15 mouse cellular contexts compared by ENCODE assay signal in genomic region chr15:78153045-78153775, GRCm38 (mm10). TPM values are rescaled to one million over a fixed set of nuclear protein-coding genes. Genes with fewer than 3 reads are reported as not detected.
DNase-seq lines count a peak whose midpoint lies in the region; ATAC-seq lines count a peak whose summit lies in the region.
"Had no signal": no experiment of that assay in that cellular context is flagged by ENCODE, and none has a peak within 500 bp of the region (broad histone marks: within the 10 kb centered on the region; RNA-seq: fewer than 3 reads in every experiment).

No protein-coding gene starts in this region.

- no peak overlapping the region for H3K4me2 ChIP-seq in embryonic facial prominence, embryonic 14.5 days (ENCODE audit: low read depth, low read length)
- H3K4me2 ChIP-seq: embryonic facial prominence, embryonic 15.5 days; limb, embryonic 13.5 days had no signal

- no peaks in the 10 kb centered on the region for H3K27me3 ChIP-seq in embryonic facial prominence, embryonic 14.5 days (replicated peaks; ENCODE audit: control insufficient read depth, insufficient read depth, low read length)
- H3K27me3 ChIP-seq in limb, embryonic 10.5 days (ENCODE audit: low read depth, poor library complexity, severe bottlenecking) = no peaks in the 10 kb centered on the region
- H3K27me3 ChIP-seq: embryonic facial prominence, embryonic 15.5 days; limb, embryonic 13.5 days had no signal

- H3K36me3 ChIP-seq in embryonic facial prominence, embryonic 14.5 days (ENCODE audit: control insufficient read depth, insufficient read depth, low read length) = no peaks in the 10 kb centered on the region
- H3K36me3 ChIP-seq in limb, embryonic 10.5 days = no peaks in the 10 kb centered on the region
- H3K36me3 ChIP-seq: embryonic facial prominence, embryonic 15.5 days; limb, embryonic 13.5 days had no signal

- no peak overlapping the region for H3K27ac ChIP-seq in embryonic facial prominence, embryonic 14.5 days (replicated peaks; ENCODE audit: low read depth, low read length)
- no peak overlapping the region for H3K27ac ChIP-seq in limb, embryonic 10.5 days
- H3K27ac ChIP-seq: embryonic facial prominence, embryonic 15.5 days; limb, embryonic 13.5 days had no signal

- no peaks in the 10 kb centered on the region for H3K4me1 ChIP-seq in embryonic facial prominence, embryonic 14.5 days (ENCODE audit: control insufficient read depth, insufficient read depth, low read length)
- H3K4me1 ChIP-seq in limb, embryonic 10.5 days = no peaks in the 10 kb centered on the region
- H3K4me1 ChIP-seq: embryonic facial prominence, embryonic 15.5 days; limb, embryonic 13.5 days had no signal

- H3K9me3 ChIP-seq in embryonic facial prominence, embryonic 14.5 days (ENCODE audit: control insufficient read depth, low read length) = no peaks in the 10 kb centered on the region
- H3K9me3 ChIP-seq in limb, embryonic 10.5 days (replicated peaks) = no peaks in the 10 kb centered on the region
- H3K9me3 ChIP-seq: embryonic facial prominence, embryonic 15.5 days; limb, embryonic 13.5 days had no signal

- 45% methylated on average over 11 of the region's 11 CpGs for WGBS in embryonic facial prominence, embryonic 14.5 days
- 63% methylated on average over 11 of the region's 11 CpGs for WGBS in limb, embryonic 10.5 days

- peak; percentile 36 for DNase-seq in adrenal gland, postnatal 14 days
- no peak for DNase-seq in adrenal gland, postnatal 25 days
- peak; percentile 25 for DNase-seq in 3T3-L1 (ENCODE audit: low read depth, low spot score)
- peak; percentile 12 for DNase-seq in embryonic facial prominence, embryonic 14.5 days (ENCODE audit: low spot score)
- DNase-seq in limb, embryonic 10.5 days (ENCODE audit: low spot score) = peak; percentile 47
- DNase-seq in lung, postnatal 10 days = no peak
- DNase-seq in right cerebral cortex, adult 18-20 months = no peak
- DNase-seq: cerebellum, adult 8-10 months; heart, postnatal 10 days had no signal

- ATAC-seq in embryonic facial prominence, embryonic 14.5 days (ENCODE audit: low read depth) = no peak
- ATAC-seq in activated CD4-positive, CD25-positive, alpha-beta regulatory T cell, adult 4 months = no peak

- no peak overlapping the region for H3K9ac ChIP-seq in embryonic facial prominence, embryonic 14.5 days (ENCODE audit: low read depth, low read length)
- H3K9ac ChIP-seq: embryonic facial prominence, embryonic 15.5 days; limb, embryonic 13.5 days had no signal

- H3K4me3 ChIP-seq in embryonic facial prominence, embryonic 14.5 days (ENCODE audit: low read depth, low read length) = no peak overlapping the region
- H3K4me3 ChIP-seq in limb, embryonic 10.5 days = no peak overlapping the region
- H3K4me3 ChIP-seq: embryonic facial prominence, embryonic 15.5 days; limb, embryonic 13.5 days had no signal

RNA-seq across cellular contexts. Expression of gene Ift27, which starts 20.7 kb away (rescaled TPM):
- 17.2 and 18.4 TPM in 2 replicates for total RNA-seq in adrenal gland, postnatal 14 days (2021)
- total RNA-seq in adrenal gland, postnatal 25 days (2021) = 17.7 and 20.3 TPM in 2 replicates
- 84.7 and 96.6 TPM in 2 replicates for polyA plus RNA-seq in embryonic facial prominence, embryonic 14.5 days (2014; fragmentation: Nextera tagmentation; extraction: Ambion mirVana)
- 121 and 122 TPM in 2 replicates for polyA plus RNA-seq in limb, embryonic 10.5 days (2016; fragmentation: Nextera tagmentation; extraction: Ambion mirVana)
- polyA plus RNA-seq in activated CD4-positive, CD25-positive, alpha-beta regulatory T cell, adult 4 months (2017; shearing (Covaris generic)) = 10 to 100 TPM; 58.3 to 71.2 TPM

RNA-seq across cellular contexts. Expression of gene Cacng2, which starts 33.4 kb away (rescaled TPM):
- 0.26 and 0.60 TPM in 2 replicates for total RNA-seq in adrenal gland, postnatal 14 days (2021)
- 0.36 and 0.43 TPM in 2 replicates for total RNA-seq in adrenal gland, postnatal 25 days (2021)
- polyA plus RNA-seq in embryonic facial prominence, embryonic 14.5 days (2014; fragmentation: Nextera tagmentation; extraction: Ambion mirVana) = 0.13 and 0.14 TPM in 2 replicates
- polyA plus RNA-seq in limb, embryonic 10.5 days (2016; fragmentation: Nextera tagmentation; extraction: Ambion mirVana) = not detected in 2 replicates
- polyA plus RNA-seq in activated CD4-positive, CD25-positive, alpha-beta regulatory T cell, adult 4 months (2017; shearing (Covaris generic)) = under 1 TPM in 1 of 2 experiments, not detected in 1; 0.09 TPM
- total RNA-seq: heart, postnatal 10 days had no signal
- polyA plus RNA-seq: gonadal fat pad, adult 2 months; limb, embryonic 13.5 days; lung, embryonic 16.5 days had no signal

RNA-seq across cellular contexts. Expression of gene Pvalb, which starts 53.0 kb away (rescaled TPM):
- 0.94 TPM in 1 of 2 replicates, not detected in the other for total RNA-seq in adrenal gland, postnatal 14 days (2021)
- not detected in 2 replicates for total RNA-seq in adrenal gland, postnatal 25 days (2021)
- 2.5 and 3.4 TPM in 2 replicates for polyA plus RNA-seq in embryonic facial prominence, embryonic 14.5 days (2014; fragmentation: Nextera tagmentation; extraction: Ambion mirVana)
- not detected in 2 replicates for polyA plus RNA-seq in limb, embryonic 10.5 days (2016; fragmentation: Nextera tagmentation; extraction: Ambion mirVana)
- polyA plus RNA-seq in activated CD4-positive, CD25-positive, alpha-beta regulatory T cell, adult 4 months (2017; shearing (Covaris generic)) = not detected
- total RNA-seq: heart, postnatal 10 days had no signal
- polyA plus RNA-seq: embryonic facial prominence, embryonic 15.5 days; stomach, embryonic 14.5 days had no signal

Comparison
In these comparisons a context has a peak if more than half of its experiments do, and no peak if none do; other contexts are left out.
1. DNase-seq: peak in adrenal gland, postnatal 14 days (single experiment), 3T3-L1 (single experiment), embryonic facial prominence, embryonic 14.5 days (single experiment) and limb, embryonic 10.5 days (single experiment); none in adrenal gland, postnatal 25 days (single experiment), lung, postnatal 10 days (single experiment) and right cerebral cortex, adult 18-20 months (single experiment).